8 mouse cellular contexts compared by ENCODE assay signal in genomic region chr6:83185895-83186861, GRCm38 (mm10). TPM values are rescaled to one million over a fixed set of nuclear protein-coding genes. Genes with fewer than 3 reads are reported as not detected.
DNase-seq lines count a peak whose midpoint lies in the region; ATAC-seq and TF ChIP-seq lines count a peak whose summit lies in the region.

No protein-coding gene starts in this region.

- no peak for TF ChIP-seq CTCF in lung, adult 2 months (IDR thresholded peaks at IDR 0.05; ENCODE audit: insufficient read depth, low read length)

- peaks cover 0 to 2% of the 10 kb centered on the region in 2 experiments; a peak in 3 of 4 replicates for H3K4me1 ChIP-seq in ES-E14 (ENCODE audit: control insufficient read depth in 2 of 2, insufficient read depth in 2 of 2, low read length in 2 of 2, poor library complexity in 1 of 2)
- peaks cover 40% of the 10 kb centered on the region for H3K4me1 ChIP-seq in hindbrain, embryonic 13.5 days (replicated peaks)
- no peaks in the 10 kb centered on the region for H3K4me1 ChIP-seq in lung, adult 2 months (ENCODE audit: control insufficient read depth, insufficient read depth, low read length)
- H3K4me1 ChIP-seq in neural tube, embryonic 15.5 days: peaks cover 43% of the 10 kb centered on the region

- 5% methylated on average over 25 of the region's 25 CpGs for WGBS in hindbrain, embryonic 13.5 days
- 36% methylated on average over 25 of the region's 25 CpGs for WGBS in lung, adult 2 months
- whole genome bisulfite sequencing in neural tube, embryonic 15.5 days: 4% methylated on average over 25 of the region's 25 CpGs

- H3K27me3 ChIP-seq in hindbrain, embryonic 13.5 days: no peaks in the 10 kb centered on the region
- H3K27me3 ChIP-seq in neural tube, embryonic 15.5 days (replicated peaks): no peaks in the 10 kb centered on the region

- in situ Hi-C loops in ES-E14 (cut with MboI; ENCODE audit: low sequenced_read_pairs in 2 of 2, unreplicated experiment in 2 of 2): no loop called here

- ATAC-seq in hindbrain, embryonic 13.5 days (ENCODE audit: low FRiP score): peak; percentile 97
- ATAC-seq in neural tube, embryonic 15.5 days (ENCODE audit: low FRiP score): peak; percentile 95
- ATAC-seq in erythroblast, adult 5-6 weeks (replicated peaks; ENCODE audit: low FRiP score, poor library complexity, severe bottlenecking): no peak

- H3K9me3 ChIP-seq in ES-E14 (ENCODE audit: control insufficient read depth, insufficient read depth, low read depth, low read length): no peaks in the 10 kb centered on the region
- no peaks in the 10 kb centered on the region for H3K9me3 ChIP-seq in hindbrain, embryonic 13.5 days
- no peaks in the 10 kb centered on the region for H3K9me3 ChIP-seq in neural tube, embryonic 15.5 days (replicated peaks)

- H3K36me3 ChIP-seq in ES-E14 (ENCODE audit: control insufficient read depth, insufficient read depth, low read length, poor library complexity, severe bottlenecking): peaks cover 5% of the 10 kb centered on the region
- peaks cover 59% of the 10 kb centered on the region for H3K36me3 ChIP-seq in hindbrain, embryonic 13.5 days
- H3K36me3 ChIP-seq in neural tube, embryonic 15.5 days: peaks cover 48% of the 10 kb centered on the region

- peak overlapping the region; percentile 31 to 33; a peak in 1 of 4 replicates for H3K4me3 ChIP-seq in ES-E14 (ENCODE audit: insufficient read depth in 1 of 2, low read depth in 1 of 2, low read length in 2 of 2, poor library complexity in 1 of 2, severe bottlenecking in 1 of 2)
- peak overlapping the region; percentile 66 for H3K4me3 ChIP-seq in hindbrain, embryonic 13.5 days
- H3K4me3 ChIP-seq in lung, adult 2 months (replicated peaks; ENCODE audit: extremely low read depth, low read depth, low read length): no peak overlapping the region
- peak overlapping the region; percentile 62 for H3K4me3 ChIP-seq in neural tube, embryonic 15.5 days (replicated peaks)

- H3K4me2 ChIP-seq in hindbrain, embryonic 13.5 days: peak overlapping the region; percentile 69
- peak overlapping the region; percentile 67 for H3K4me2 ChIP-seq in neural tube, embryonic 15.5 days

- H3K9ac ChIP-seq in ES-E14 (ENCODE audit: insufficient read depth, low read depth, low read length, poor library complexity, severe bottlenecking): no peak overlapping the region
- H3K9ac ChIP-seq in hindbrain, embryonic 13.5 days: peak overlapping the region; percentile 88
- peak overlapping the region; percentile 87 for H3K9ac ChIP-seq in neural tube, embryonic 15.5 days (replicated peaks)

- no peak overlapping the region for H3K27ac ChIP-seq in ES-E14 (ENCODE audit: insufficient read depth, low read depth, low read length, poor library complexity, severe bottlenecking)
- H3K27ac ChIP-seq in hindbrain, embryonic 13.5 days: peak overlapping the region; percentile 96
- H3K27ac ChIP-seq in neural tube, embryonic 15.5 days (replicated peaks): peak overlapping the region; percentile 89

- TF ChIP-seq POLR2A in lung, adult 2 months (IDR thresholded peaks at IDR 0.05; ENCODE audit: borderline replicate concordance, extremely low read depth, low read depth, low read length): no peak

- DNase-seq in ES-E14 (ENCODE audit: low read depth, low spot score): peak; percentile 69
- DNase-seq in cerebellum, adult 8-10 months: peak; percentile 90
- DNase-seq in frontal cortex, adult 2 months (ENCODE audit: extremely low spot score in 1 of 2, low spot score in 1 of 2): peak; percentile 89 to 91
- DNase-seq in layer of hippocampus, adult 9-10 months (ENCODE audit: low spot score): peak; percentile 71
- peak; percentile 14 for DNase-seq in lung, adult 2 months

TF ChIP-seq in ES-E14, 5 proteins besides CTCF, POLR2A, EP300 and RAD21:
- no peak for TF ChIP-seq ZC3H11A (IDR thresholded peaks at IDR 0.05; ENCODE audit: borderline replicate concordance, low read depth, low read length)
- no peak for TF ChIP-seq ZNF384 (IDR thresholded peaks at IDR 0.05; ENCODE audit: low read depth, low read length)
- no peak for TF ChIP-seq CHD2 (IDR thresholded peaks at IDR 0.05; ENCODE audit: low read depth, low read length)
- TF ChIP-seq MAFK (IDR thresholded peaks at IDR 0.05; ENCODE audit: insufficient read depth, low read depth, low read length): no peak
- no peak for TF ChIP-seq HCFC1 (IDR thresholded peaks at IDR 0.05; ENCODE audit: borderline replicate concordance, insufficient read depth, low read length)

RNA-seq across cellular contexts. Expression of gene Dctn1, which starts 20.5 kb away (rescaled TPM):
- total RNA-seq in ES-E14 (2012; rRNA removed): 40.6 and 41.7 TPM in 2 replicates
- 344 and 369 TPM in 2 replicates for polyA plus RNA-seq in frontal cortex, adult 2 months (2012; rRNA removed)
- 142 and 147 TPM in 2 replicates for polyA plus RNA-seq in hindbrain, embryonic 13.5 days (2015; fragmentation: Nextera tagmentation; extraction: Ambion mirVana)
- polyA plus RNA-seq in lung, adult 2 months (2012; rRNA removed): 146 and 155 TPM in 2 replicates
- polyA plus RNA-seq in neural tube, embryonic 15.5 days (2015; fragmentation: Nextera tagmentation; extraction: Ambion mirVana): 149 and 153 TPM in 2 replicates
- total RNA-seq in erythroblast, adult 5-6 weeks (2015; ENCODE audit: low replicate concordance): 21.7 and 21.9 TPM in 2 replicates
- 18.0 and 25.9 TPM in 2 replicates for total RNA-seq in erythroblast, adult 5-6 weeks (2017; ENCODE audit: low replicate concordance)

RNA-seq across cellular contexts. Expression of gene 1700003E16Rik, which starts 30.0 kb away (rescaled TPM):
- 0.31 and 0.53 TPM in 2 replicates for total RNA-seq in ES-E14 (2012; rRNA removed)
- 28.6 TPM in 2 replicates for polyA plus RNA-seq in frontal cortex, adult 2 months (2012; rRNA removed)
- polyA plus RNA-seq in hindbrain, embryonic 13.5 days (2015; fragmentation: Nextera tagmentation; extraction: Ambion mirVana): 4.3 and 6.0 TPM in 2 replicates
- 4.6 and 5.5 TPM in 2 replicates for polyA plus RNA-seq in lung, adult 2 months (2012; rRNA removed)
- polyA plus RNA-seq in neural tube, embryonic 15.5 days (2015; fragmentation: Nextera tagmentation; extraction: Ambion mirVana): 7.9 and 8.2 TPM in 2 replicates
- total RNA-seq in erythroblast, adult 5-6 weeks (2015; ENCODE audit: low replicate concordance): not detected in 2 replicates
- not detected in 2 replicates for total RNA-seq in erythroblast, adult 5-6 weeks (2017; ENCODE audit: low replicate concordance)

RNA-seq across cellular contexts. Expression of gene Wdr54, which starts 30.0 kb away (rescaled TPM):
- 3.7 and 4.3 TPM in 2 replicates for total RNA-seq in ES-E14 (2012; rRNA removed)
- 26.6 and 27.7 TPM in 2 replicates for polyA plus RNA-seq in frontal cortex, adult 2 months (2012; rRNA removed)
- 15.2 and 15.5 TPM in 2 replicates for polyA plus RNA-seq in hindbrain, embryonic 13.5 days (2015; fragmentation: Nextera tagmentation; extraction: Ambion mirVana)
- polyA plus RNA-seq in lung, adult 2 months (2012; rRNA removed): 5.3 and 6.9 TPM in 2 replicates
- polyA plus RNA-seq in neural tube, embryonic 15.5 days (2015; fragmentation: Nextera tagmentation; extraction: Ambion mirVana): 14.7 and 18.6 TPM in 2 replicates
- total RNA-seq in erythroblast, adult 5-6 weeks (2015; ENCODE audit: low replicate concordance): not detected in 2 replicates
- total RNA-seq in erythroblast, adult 5-6 weeks (2017; ENCODE audit: low replicate concordance): 0.28 TPM in 1 of 2 replicates, not detected in the other

RNA-seq across cellular contexts. Expression of gene Slc4a5, which starts 33.5 kb away (rescaled TPM):
- 100 and 104 TPM in 2 replicates for total RNA-seq in ES-E14 (2012; rRNA removed)
- 0.04 and 0.21 TPM in 2 replicates for polyA plus RNA-seq in frontal cortex, adult 2 months (2012; rRNA removed)
- 2.3 and 5.4 TPM in 2 replicates for polyA plus RNA-seq in hindbrain, embryonic 13.5 days (2015; fragmentation: Nextera tagmentation; extraction: Ambion mirVana)
- 56.7 and 62.3 TPM in 2 replicates for polyA plus RNA-seq in lung, adult 2 months (2012; rRNA removed)
- polyA plus RNA-seq in neural tube, embryonic 15.5 days (2015; fragmentation: Nextera tagmentation; extraction: Ambion mirVana): 0.27 and 0.57 TPM in 2 replicates
- 1.0 and 1.2 TPM in 2 replicates for total RNA-seq in erythroblast, adult 5-6 weeks (2015; ENCODE audit: low replicate concordance)
- total RNA-seq in erythroblast, adult 5-6 weeks (2017; ENCODE audit: low replicate concordance): 0.28 and 0.43 TPM in 2 replicates

RNA-seq across cellular contexts. Expression of gene Rtkn, which starts 50.9 kb away (rescaled TPM):
- 20.0 and 32.4 TPM in 2 replicates for total RNA-seq in ES-E14 (2012; rRNA removed)
- polyA plus RNA-seq in frontal cortex, adult 2 months (2012; rRNA removed): 101 and 119 TPM in 2 replicates
- 15.9 and 16.6 TPM in 2 replicates for polyA plus RNA-seq in hindbrain, embryonic 13.5 days (2015; fragmentation: Nextera tagmentation; extraction: Ambion mirVana)
- 110 and 116 TPM in 2 replicates for polyA plus RNA-seq in lung, adult 2 months (2012; rRNA removed)
- 17.1 and 23.7 TPM in 2 replicates for polyA plus RNA-seq in neural tube, embryonic 15.5 days (2015; fragmentation: Nextera tagmentation; extraction: Ambion mirVana)
- total RNA-seq in erythroblast, adult 5-6 weeks (2015; ENCODE audit: low replicate concordance): 0.63 TPM in 1 of 2 replicates, not detected in the other
- not detected in 2 replicates for total RNA-seq in erythroblast, adult 5-6 weeks (2017; ENCODE audit: low replicate concordance)

Comparison
In these comparisons a context has a peak if more than half of its experiments do, and no peak if none do; other contexts are left out.
1. DNase-seq: peak in every context shown above with its lines; median percentile 90 in cerebellum, adult 8-10 months; 90 in frontal cortex, adult 2 months; 71 in layer of hippocampus, adult 9-10 months; 69 in ES-E14; 14 in lung, adult 2 months.